Mouse (Mus musculus) neural tube, embryonic 11.5 days (tissue): ENCODE results near the gene Arl6ip5. TPM values are rescaled to one million over a fixed set of nuclear protein-coding genes. Genes with fewer than 3 reads are reported as not detected.

Experiments used
- ATAC-seq: fragments of 200-750 bp; cut with Nextera tagmentation; 2 replicates; pipeline ENCODE4 v1.8.0; 2017; ENCODE audit warnings: moderate number of reproducible peaks, mild to moderate bottlenecking, moderate TSS enrichment, moderate library complexity; ENCODE audit not compliant: insufficient read depth, low FRiP score, low TSS enrichment
- DNase-seq: peaks from one replicate; pipeline ENCODE4 v3.0.0-alpha.2; 2015; ENCODE audit warnings: low spot score
- H3K27ac ChIP-seq: fragments of 300-500 bp; sonication (generic); 2 replicates; pipeline ENCODE4 v1.5.1; 2014; ENCODE audit warnings: low read depth, mild to moderate bottlenecking, low read length
- H3K27me3 ChIP-seq: fragments of 300-500 bp; sonication (generic); 2 replicates; pipeline ENCODE4 v1.6.1; 2014; ENCODE audit warnings: mild to moderate bottlenecking, low read length, mixed read lengths; ENCODE audit not compliant: control insufficient read depth, insufficient read depth
- H3K36me3 ChIP-seq: fragments of 300-500 bp; sonication (generic); 2 replicates; pipeline ENCODE4 v1.6.1; 2014; ENCODE audit warnings: mild to moderate bottlenecking, low read length, moderate library complexity, mixed read lengths; ENCODE audit not compliant: control insufficient read depth, insufficient read depth
- H3K4me1 ChIP-seq: fragments of 300-500 bp; sonication (generic); 2 replicates; pipeline ENCODE4 v1.6.1; 2014; ENCODE audit warnings: low read length, mixed read lengths; ENCODE audit not compliant: control insufficient read depth, insufficient read depth
- H3K4me2 ChIP-seq: fragments of 300-500 bp; sonication (generic); 2 replicates; pipeline ENCODE4 v1.6.1; 2014; ENCODE audit warnings: low read depth, mild to moderate bottlenecking, moderate library complexity
- H3K4me3 ChIP-seq: fragments of 300-500 bp; sonication (generic); 2 replicates; pipeline ENCODE4 v1.5.1; 2014; ENCODE audit warnings: low read depth, low read length
- H3K9ac ChIP-seq: fragments of 300-500 bp; sonication (generic); 2 replicates; pipeline ENCODE4 v1.6.1; 2014; ENCODE audit warnings: mild to moderate bottlenecking, low read length
- H3K9me3 ChIP-seq: fragments of 300-500 bp; sonication (generic); 2 replicates; pipeline ENCODE4 v1.6.1; 2016; ENCODE audit warnings: low read length; ENCODE audit not compliant: control insufficient read depth
- WGBS: fragments of 180-500 bp; shearing (Covaris S2); extraction: QIAGEN DNeasy Blood & Tissue Kit; methylation state at CpG from one replicate; pipeline ENCODE4 v1.1.7; 2014; 5-methylcytosine and 5-hydroxymethylcytosine counted together
- polyA plus RNA-seq: library from polyadenylated mRNA; unstranded; fragments of >200 nt; fragmentation: Nextera tagmentation; extraction: Ambion mirVana; gene quantifications from 2 replicates; pipeline ENCODE4 v1.2.1, GENCODE M21; 2014

Gene Arl6ip5
- 53.0 and 54.0 TPM in 2 replicates for polyA plus RNA-seq

DNA sequence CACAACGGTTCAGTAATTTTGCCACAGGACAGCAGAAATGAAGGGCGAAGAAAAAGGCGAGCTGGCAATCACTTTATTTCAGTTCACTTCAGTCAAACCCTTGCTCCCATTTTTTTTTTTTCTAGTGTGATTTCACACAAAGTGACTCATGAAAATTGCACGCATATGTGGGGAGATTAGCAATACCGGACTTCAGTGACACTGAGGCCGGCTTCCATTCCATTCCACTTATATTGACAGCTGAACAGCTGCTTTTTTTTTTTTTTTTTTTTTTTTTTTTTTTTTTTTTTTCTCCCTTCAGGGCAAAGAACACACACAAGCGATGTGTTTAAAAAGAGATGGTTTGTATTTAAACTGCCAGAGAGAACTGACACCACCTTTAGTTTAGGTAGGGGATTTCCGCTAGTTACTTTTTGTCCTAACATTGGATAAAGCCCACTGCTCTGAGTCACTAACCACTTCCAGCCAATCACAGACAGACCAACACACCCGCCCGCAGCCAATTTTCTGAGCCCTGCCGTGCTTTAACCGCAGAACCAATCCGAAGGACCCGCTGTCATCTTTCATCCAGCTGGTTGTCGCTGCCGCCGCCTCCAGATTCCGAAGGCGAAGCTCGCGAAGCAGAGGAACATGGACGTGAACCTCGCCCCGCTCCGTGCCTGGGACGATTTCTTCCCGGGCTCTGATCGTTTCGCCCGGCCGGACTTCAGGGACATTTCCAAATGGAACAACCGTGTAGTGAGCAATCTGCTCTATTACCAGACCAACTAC lies at the start of gene Arl6ip5:
Gene Arl6ip5 (plus strand): TSS at position 499 of the 771 bp plus-strand sequence.
- 13% methylated on average over 32 of the region's 32 CpGs for WGBS
- peak within 1 kb of the TSS; percentile 64 for H3K4me3 ChIP-seq
- no peaks in the 10 kb centered on the region for H3K27me3 ChIP-seq
- H3K27ac ChIP-seq: no peak within 1 kb of the TSS
- no peaks in the 10 kb centered on the region for H3K9me3 ChIP-seq
- peak within 1 kb of the TSS; percentile 77 for H3K9ac ChIP-seq
- peaks cover 11% of the 10 kb centered on the region; the same call in 1 of the 2 replicates for H3K4me1 ChIP-seq
- H3K36me3 ChIP-seq: no peaks in the 10 kb centered on the region
- DNase-seq (peak; percentile 90), ATAC-seq (peak; percentile 75)
- peak within 1 kb of the TSS; percentile 59 for H3K4me2 ChIP-seq

DNA sequence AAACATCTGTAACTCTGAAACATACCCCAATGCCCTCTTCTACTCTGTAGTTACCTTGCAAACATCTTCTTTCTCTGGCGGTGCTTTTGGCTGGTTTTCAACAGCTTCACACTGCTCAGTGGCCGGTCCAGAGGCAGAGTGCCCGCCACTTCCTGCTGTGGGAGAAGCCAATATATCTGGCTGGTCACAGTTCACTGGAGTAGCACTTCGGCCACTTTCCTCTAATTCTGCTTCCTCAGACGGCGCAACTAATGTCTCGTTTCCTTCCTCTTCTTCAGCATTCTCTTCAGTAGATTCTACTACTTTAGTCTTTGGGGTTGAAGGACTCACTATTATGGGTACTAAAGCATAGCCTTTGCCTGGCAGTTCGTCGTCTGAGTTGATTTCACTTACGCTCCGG lies 34.8 kb upstream of the Arl6ip5 start:
- Histone ChIP-seq H3K4me3 (no peak overlapping the region), H3K27ac (no peak overlapping the region), H3K4me2 (no peak overlapping the region), H3K9me3 (no peaks in the 10 kb centered on the region), H3K36me3 (peaks cover 7% of the 10 kb centered on the region), H3K9ac (no peak overlapping the region), H3K27me3 (no peaks in the 10 kb centered on the region), H3K4me1 (peaks cover 2% of the 10 kb centered on the region; the same call in 1 of the 2 replicates)
- ATAC-seq (no peak), DNase-seq (no peak)
- WGBS: 84% methylated on average over 11 of the region's 11 CpGs

DNA sequence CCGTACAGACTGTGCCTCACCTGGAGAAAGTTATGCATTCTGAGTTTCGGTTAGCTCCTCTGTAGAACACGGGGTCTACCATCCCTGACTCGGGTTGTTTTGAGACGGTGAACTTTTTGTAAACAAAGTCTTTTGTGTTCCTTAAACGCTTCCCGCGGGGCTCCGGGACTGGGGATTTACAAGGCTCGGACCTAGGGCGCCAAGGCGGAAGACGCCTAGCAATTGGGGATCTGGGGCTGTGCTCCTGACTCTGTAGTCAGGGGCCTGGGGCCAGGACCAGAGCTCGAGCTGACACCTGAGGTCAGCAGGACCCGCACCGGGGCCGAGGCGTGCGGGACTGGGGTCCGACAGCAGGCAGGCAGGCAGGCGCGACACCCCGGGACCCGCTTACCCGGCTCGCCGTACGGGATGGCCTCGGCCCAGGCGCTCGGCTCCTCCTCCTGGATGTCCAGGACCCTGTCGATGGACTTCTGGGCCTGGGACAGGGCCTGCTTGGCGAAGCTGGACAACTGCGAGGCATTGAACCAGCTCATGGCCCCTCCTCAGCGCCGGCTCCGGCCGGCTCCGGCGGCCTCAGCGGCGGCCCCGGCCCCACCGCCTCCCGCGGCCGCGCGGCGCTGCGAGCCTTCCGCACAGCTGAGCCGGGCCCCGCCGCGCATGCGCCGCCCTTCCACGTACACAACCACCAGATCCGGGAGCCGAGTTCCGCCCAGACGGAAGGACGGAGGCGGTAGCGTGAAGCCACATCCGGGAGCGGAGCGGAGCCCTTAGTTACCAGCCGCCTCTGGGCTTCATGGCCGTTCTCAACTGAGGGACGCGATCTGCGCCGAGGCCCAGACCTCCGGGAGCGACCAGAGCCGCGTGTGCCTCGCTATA lies 31.8 kb upstream of the Arl6ip5 start, which contains the start of gene Tmf1:
Gene Tmf1 (minus strand): TSS at position 632 of the 876 bp plus-strand sequence.
- Histone ChIP-seq H3K9me3 (no peaks in the 10 kb centered on the region), H3K4me1 (peaks cover 2% of the 10 kb centered on the region; the same call in 1 of the 2 replicates), H3K4me3 (peak within 1 kb of the TSS; percentile 90), H3K27ac (peak within 1 kb of the TSS; percentile 91), H3K4me2 (peak within 1 kb of the TSS; percentile 67), H3K9ac (peak within 1 kb of the TSS; percentile 85), H3K36me3 (peaks cover 3% of the 10 kb centered on the region; the same call in 1 of the 2 replicates), H3K27me3 (no peaks in the 10 kb centered on the region)
- peak; percentile 95 for ATAC-seq
- under 1% methylated on average over 76 of the region's 80 CpGs for WGBS
- DNase-seq: peak; percentile 96

DNA sequence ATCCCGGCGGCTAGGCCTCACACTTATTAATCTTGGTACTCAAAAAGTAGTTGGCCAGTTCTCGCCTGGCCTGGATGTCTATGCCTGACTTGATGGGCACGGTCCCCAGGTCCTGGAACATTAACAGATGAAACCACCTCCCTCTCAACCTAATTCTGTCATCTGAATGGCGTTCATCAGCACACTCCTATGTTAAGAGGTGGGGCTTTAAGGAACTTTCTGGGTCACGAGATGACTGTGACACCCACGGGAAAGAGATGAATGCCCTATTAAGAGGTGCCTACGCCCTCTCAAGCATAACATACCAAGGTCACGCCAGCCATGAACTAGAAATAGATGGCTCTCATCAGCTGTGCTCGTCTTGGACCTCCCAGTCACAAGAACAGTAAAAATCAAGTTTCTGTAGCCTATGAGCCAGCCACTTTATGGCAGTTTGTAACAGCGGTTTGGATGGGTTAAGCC lies 31.1 kb upstream of the Arl6ip5 start:
- WGBS: 9% methylated on average over 11 of the region's 11 CpGs
- H3K4me3 ChIP-seq: peak overlapping the region; percentile 90
- H3K36me3 ChIP-seq: peaks cover 3% of the 10 kb centered on the region; the same call in 1 of the 2 replicates
- ATAC-seq (no peak; the same call in none of the 2 replicates), DNase-seq (no peak)
- peak overlapping the region; percentile 85 for H3K9ac ChIP-seq
- no peaks in the 10 kb centered on the region for H3K9me3 ChIP-seq
- H3K4me2 ChIP-seq: peak overlapping the region; percentile 67
- peak overlapping the region; percentile 91 for H3K27ac ChIP-seq
- H3K4me1 ChIP-seq: peaks cover 2% of the 10 kb centered on the region; the same call in 1 of the 2 replicates
- no peaks in the 10 kb centered on the region for H3K27me3 ChIP-seq

GRCm38 (mm10) chr6:97200437-97200836 lies 10.1 kb upstream of the Arl6ip5 start:
- no peak for DNase-seq
- Histone ChIP-seq H3K9me3 (no peaks in the 10 kb centered on the region; the same call in 1 of the 2 replicates), H3K36me3 (peaks cover 8% of the 10 kb centered on the region), H3K4me2 (no peak overlapping the region), H3K4me3 (no peak overlapping the region), H3K27me3 (no peaks in the 10 kb centered on the region), H3K4me1 (peaks cover 6% of the 10 kb centered on the region; the same call in 1 of the 2 replicates), H3K9ac (no peak overlapping the region), H3K27ac (no peak overlapping the region)
- WGBS: 64% methylated on average over 3 of the region's 3 CpGs
- no peak for ATAC-seq

DNA sequence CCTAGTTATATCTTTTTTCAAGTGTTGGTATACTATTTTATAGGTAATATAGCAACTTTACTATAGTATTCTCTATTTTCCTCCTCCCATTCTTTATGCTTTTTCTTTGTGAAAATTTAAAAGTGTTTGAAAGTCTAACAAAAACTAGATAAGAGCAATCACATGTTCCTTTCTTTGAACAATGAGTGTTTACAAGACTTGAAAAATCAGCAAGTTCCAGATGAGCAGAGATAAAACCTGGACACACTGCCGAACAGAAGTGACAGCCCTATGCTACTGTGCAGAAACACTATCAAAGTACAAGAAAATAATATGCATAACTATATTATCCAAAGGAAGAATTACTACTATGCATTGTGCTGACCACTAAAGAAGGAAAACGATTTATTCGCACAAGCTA lies 8.0 kb upstream of the Arl6ip5 start:
- H3K27me3 ChIP-seq: no peaks in the 10 kb centered on the region
- DNase-seq (no peak), ATAC-seq (no peak)
- no peak overlapping the region for H3K27ac ChIP-seq
- no peaks in the 10 kb centered on the region for H3K9me3 ChIP-seq
- H3K36me3 ChIP-seq: no peaks in the 10 kb centered on the region
- H3K4me2 ChIP-seq: no peak overlapping the region
- WGBS: 95% methylated on average over 3 of the region's 3 CpGs
- no peak overlapping the region for H3K4me3 ChIP-seq
- H3K9ac ChIP-seq: no peak overlapping the region
- H3K4me1 ChIP-seq: peaks cover 6% of the 10 kb centered on the region; the same call in 1 of the 2 replicates

- Histone ChIP-seq H3K9ac (peak overlapping the region; percentile 93), H3K9me3 (no peaks in the 10 kb centered on the region), H3K27me3 (no peaks in the 10 kb centered on the region), H3K4me1 (peaks cover 6% of the 10 kb centered on the region; the same call in 1 of the 2 replicates), H3K36me3 (no peaks in the 10 kb centered on the region), H3K4me3 (peak overlapping the region; percentile 82), H3K4me2 (peak overlapping the region; percentile 66), H3K27ac (no peak overlapping the region)
- ATAC-seq: no peak
- WGBS: 20% methylated on average over 9 of the region's 9 CpGs
- DNase-seq: no peak
These were observed 6.1 kb upstream of the Arl6ip5 start for GRCm38 (mm10) chr6:97204252-97204869.

GRCm38 (mm10) chr6:97204952-97205351 lies 5.5 kb upstream of the Arl6ip5 start:
- Histone ChIP-seq H3K27me3 (no peaks in the 10 kb centered on the region), H3K4me3 (peak overlapping the region; percentile 82), H3K9ac (peak overlapping the region; percentile 93), H3K9me3 (no peaks in the 10 kb centered on the region), H3K4me1 (peaks cover 6% of the 10 kb centered on the region; the same call in 1 of the 2 replicates), H3K27ac (peak overlapping the region; percentile 69), H3K4me2 (peak overlapping the region; percentile 66), H3K36me3 (no peaks in the 10 kb centered on the region)
- 0% methylated on average over 16 of the region's 16 CpGs for WGBS
- ATAC-seq (peak; percentile 68), DNase-seq (no peak)
